Mouse (Mus musculus) liver, adult 2 months (tissue): ENCODE measurements at regions not wholly inside any gene's neighbourhood (a gene's known extent, or its start where the extent isn't known, plus 50 kb on each side); places are given as distances from the start of the nearest gene placed in this dataset.

Source experiments
- CTCF ChIP-seq: fragments of 200-500 bp; IDR thresholded peaks from 2 replicates; pipeline ENCODE4 v1.5.1; 2011; ENCODE audit warnings: low read depth, low read length, control low read depth
- POLR2A ChIP-seq: fragments of 200-500 bp; IDR thresholded peaks from 2 replicates; pipeline ENCODE4 v1.6.1; 2011; ENCODE audit warnings: low read length, control low read depth; ENCODE audit not compliant: insufficient read depth; ENCODE audit errors: extremely low read depth

DNA sequence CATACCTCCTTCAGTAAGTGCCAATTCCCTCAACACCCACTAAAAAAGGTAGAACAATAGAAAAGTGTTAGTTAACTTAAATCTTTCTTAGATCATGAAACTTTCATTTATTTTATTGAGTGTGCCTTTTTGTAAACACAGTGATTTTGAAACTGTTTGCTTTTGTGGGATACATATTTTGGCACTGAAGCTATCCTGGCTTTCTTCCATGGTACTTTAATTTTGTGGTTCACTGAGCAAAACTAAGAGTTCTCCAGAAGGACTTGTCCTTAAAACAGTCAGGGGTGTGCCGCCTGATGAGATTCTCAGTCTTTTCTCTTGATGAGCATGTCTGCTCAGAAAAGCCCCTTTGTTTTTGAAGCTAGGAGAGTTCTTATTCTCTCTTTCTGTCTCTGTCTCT is 982.9 kb downstream of the Hace1 start:
- TF ChIP-seq POLR2A (no peak), CTCF (no peak)
